Mouse (Mus musculus) gastrocnemius, postnatal 4 days (tissue): Measurements from ENCODE around the gene Ldha. TPM values are rescaled to one million over a fixed set of nuclear protein-coding genes. Genes with fewer than 3 reads are reported as not detected.
"Not testable (repeated sequence)": the region's sequence is repeated elsewhere in the genome, so short reads cannot be mapped to it uniquely, and the experiment has no call there.

ENCODE experiments used
- DNase-seq, 2 experiments: peaks; one replicate each; pipeline ENCODE4 v3.0.0; 2021 to 2022; ENCODE audit warnings: low spot score in 2 of 2, mixed read lengths in 2 of 2
- total RNA-seq, 2 experiments: library from RNA; stranded (reverse); gene quantifications; 2 replicates each; pipeline ENCODE4 v1.2.3; 2021

Gene Ldha
- total RNA-seq, 2 experiments from 2014 or later: 1,563 to 1,575 TPM

- DNase-seq: no peak
Measured at GRCm38 (mm10) chr7:46877255-46877654, 36.0 kb downstream of the Ldha start.

- peak in 1 of 2 experiments; percentile 25 for DNase-seq
Measured at GRCm38 (mm10) chr7:46879851-46880250, 38.6 kb downstream of the Ldha start.

GRCm38 (mm10) chr7:46880992-46881391 lies 39.7 kb downstream of the Ldha start:
- no peak for DNase-seq

- DNase-seq: not testable (repeated sequence)
Measured at GRCm38 (mm10) chr7:46881941-46882340, 40.7 kb downstream of the Ldha start.

GRCm38 (mm10) chr7:46883304-46883703 lies 42.0 kb downstream of the Ldha start:
- no peak for DNase-seq

GRCm38 (mm10) chr7:46895511-46895910 lies 54.2 kb downstream of the Ldha start:
- DNase-seq: no peak

- no peak for DNase-seq
Measured at GRCm38 (mm10) chr7:46899343-46899742, 58.1 kb downstream of the Ldha start.

Other genes with a start within 250 kb of the Ldha start
- gene Sergef, start 201.7 kb upstream of the Ldha start, total RNA-seq: 10 to 100 TPM in 1 of 2 experiments, 1 to 10 TPM in 1; 8.7 to 10.6 TPM
- under 1 TPM; 0.21 to 0.49 TPM for gene Tph1, start 168.9 kb upstream of the Ldha start, total RNA-seq
- gene Saal1, start 130.8 kb upstream of the Ldha start, total RNA-seq: 10 to 100 TPM; 10.3 to 10.9 TPM
- gene Saa3, start 125.8 kb upstream of the Ldha start, total RNA-seq: under 1 TPM; 0.31 to 0.59 TPM
- under 1 TPM in 1 of 2 experiments, not detected in 1; 0.16 TPM for gene Saa4, start 108.9 kb upstream of the Ldha start, total RNA-seq
- not detected for gene Saa1, start 98.5 kb upstream of the Ldha start, total RNA-seq
- not detected for gene Saa2, start 89.7 kb upstream of the Ldha start, total RNA-seq
- 10 to 100 TPM; 14.8 to 18.4 TPM for gene Hps5, start 45.4 kb upstream of the Ldha start, total RNA-seq
- 10 to 100 TPM; 31.0 to 40.2 TPM for gene Gtf2h1, start 45.4 kb upstream of the Ldha start, total RNA-seq
- not detected for gene Ldhc, start 19.7 kb downstream of the Ldha start, total RNA-seq
- 10 to 100 TPM; 67.3 to 72.0 TPM for gene Tsg101, start 78.5 kb downstream of the Ldha start, total RNA-seq
- 10 to 100 TPM; 11.3 to 13.0 TPM for gene Uevld, start 117.1 kb downstream of the Ldha start, total RNA-seq
- gene Gm9999, start 142.1 kb downstream of the Ldha start, total RNA-seq: not detected
- 10 to 100 TPM; 18.2 to 20.7 TPM for gene Spty2d1, start 166.9 kb downstream of the Ldha start, total RNA-seq
- 1 to 10 TPM; 9.4 to 9.5 TPM for gene Tmem86a, start 209.1 kb downstream of the Ldha start, total RNA-seq